Comparison of ENCODE assay signal across 37 mouse cellular contexts in the genomic region with DNA sequence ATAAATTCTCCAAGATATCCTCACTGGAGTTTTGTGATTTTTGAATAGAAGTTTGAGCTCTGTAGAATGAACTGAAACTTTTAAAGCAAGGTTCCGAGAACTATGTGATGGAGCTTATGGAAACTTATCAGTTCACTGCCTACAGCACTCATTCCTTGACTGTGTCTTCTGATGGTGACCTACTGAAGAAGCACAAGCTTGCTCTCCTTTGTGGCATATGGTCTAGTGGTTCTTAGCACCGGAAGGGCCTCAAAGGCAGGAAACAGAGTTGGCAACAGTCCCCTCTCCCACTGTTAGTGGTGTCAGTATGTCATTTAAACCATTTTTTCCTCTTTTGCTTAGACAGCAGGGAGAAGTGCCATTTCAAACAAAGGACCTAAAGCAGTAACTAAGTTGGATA. TPM values are rescaled to one million over a fixed set of nuclear protein-coding genes. Genes with fewer than 3 reads are reported as not detected.
DNase-seq lines count a peak whose midpoint lies in the region; ATAC-seq and TF ChIP-seq lines count a peak whose summit lies in the region.
"Had no signal": no experiment of that assay in that cellular context is flagged by ENCODE, and none has a peak within 500 bp of the region (broad histone marks: within the 10 kb centered on the region; RNA-seq: fewer than 3 reads in every experiment).

No protein-coding gene starts in this region.

- TF ChIP-seq POLR2A in CH12.LX (IDR thresholded peaks at IDR 0.05; ENCODE audit: low read depth, low read length), result peak; percentile 50

- H3K27ac ChIP-seq in lung, embryonic 14.5 days (ENCODE audit: low read depth), result no peak overlapping the region
- peak overlapping the region; percentile 63 for H3K27ac ChIP-seq in CH12.LX (ENCODE audit: insufficient read depth, low read depth)
- no peak overlapping the region for H3K27ac ChIP-seq in liver, embryonic 12.5 days
- H3K27ac ChIP-seq in macrophage, result peak overlapping the region; percentile 99
- H3K27ac ChIP-seq: embryonic facial prominence, embryonic 10.5 days; embryonic facial prominence, embryonic 15.5 days; hindbrain, embryonic 13.5 days; limb, embryonic 10.5 days; limb, embryonic 15.5 days; lung, embryonic 15.5 days; neural tube, embryonic 15.5 days had no signal

- H3K79me2 ChIP-seq in CH12.LX (replicated peaks; ENCODE audit: control insufficient read depth, extremely low read depth, insufficient read depth, poor library complexity, severe bottlenecking) (peaks cover 73% of the 10 kb centered on the region), macrophage (ENCODE audit: inconsistent target) (peaks cover 80% of the 10 kb centered on the region)

- no peak; the same call in 1 of the 2 replicates for TF ChIP-seq RAD21 in CH12.LX (IDR thresholded peaks at IDR 0.05; ENCODE audit: low read depth, low read length)

- in situ Hi-C loops in CH12.LX (cut with MboI; ENCODE audit: low pct_ligation_motif_present, low pct_unique_long_range_greater_than_20kb, low sequenced_read_pairs), result loop anchor here (10.0 kb wide), 2 partner anchors 228 to 562 kb away; no protein-coding TSS in a partner anchor

- 80% methylated on average over 2 of the region's 2 CpGs for WGBS in lung, embryonic 14.5 days
- WGBS in liver, embryonic 12.5 days (ENCODE audit: insufficient replicate concordance), result 52% methylated on average over 2 of the region's 2 CpGs
- 44% methylated on average over 2 of the region's 2 CpGs for WGBS in macrophage (ENCODE audit: missing documents)

- peak; percentile 89 for TF ChIP-seq EP300 in CH12.LX (IDR thresholded peaks at IDR 0.05; ENCODE audit: low read length)

- peaks cover 20% of the 10 kb centered on the region for H3K36me3 ChIP-seq in lung, embryonic 14.5 days (ENCODE audit: insufficient read depth)
- H3K36me3 ChIP-seq in CH12.LX (replicated peaks in 1 of 2; ENCODE audit: control insufficient read depth in 1 of 2, insufficient read depth in 1 of 2, low read length in 1 of 2), result peaks cover 20 to 32% of the 10 kb centered on the region in 2 experiments
- H3K36me3 ChIP-seq in liver, embryonic 12.5 days, result peaks cover 35% of the 10 kb centered on the region
- peaks cover 27% of the 10 kb centered on the region for H3K36me3 ChIP-seq in macrophage (ENCODE audit: inconsistent target)
- H3K36me3 ChIP-seq: neural tube, embryonic 15.5 days had no signal

- peak; percentile 23 for DNase-seq in lung, embryonic 14.5 days
- DNase-seq in lung, postnatal 10 days, result no peak
- peak; percentile 81 for DNase-seq in CH12.LX (ENCODE audit: extremely low read depth)
- no peak for DNase-seq in ovary, postnatal 14 days (ENCODE audit: low spot score)
- DNase-seq in frontal cortex, adult 2 months (ENCODE audit: extremely low spot score in 1 of 2, low spot score in 1 of 2), result no peak
- no peak for DNase-seq in kidney, adult 11 months
- DNase-seq: adrenal gland, postnatal 25 days; B cell, adult 2 months; cerebellum, adult 18-20 months; cerebellum, postnatal 10 days; gastrocnemius, adult 2 months; gastrocnemius, postnatal 36 days; heart, adult 18-20 months; heart, postnatal 4 days; kidney, adult 18-20 months; kidney, postnatal 4 days; layer of hippocampus, postnatal 36 days; lung, postnatal 36 days; midbrain, embryonic 14.5 days; right cerebral cortex, postnatal 25 days; thymus, postnatal 4 days had no signal

- no peaks in the 10 kb centered on the region for H3K9me3 ChIP-seq in lung, embryonic 14.5 days (ENCODE audit: low read depth, low read length)
- H3K9me3 ChIP-seq in CH12.LX (replicated peaks; ENCODE audit: low read length), result no peaks in the 10 kb centered on the region
- H3K9me3 ChIP-seq in liver, embryonic 12.5 days (replicated peaks), result no peaks in the 10 kb centered on the region
- H3K9me3 ChIP-seq: embryonic facial prominence, embryonic 10.5 days; embryonic facial prominence, embryonic 15.5 days; heart, embryonic 12.5 days; hindbrain, embryonic 13.5 days; limb, embryonic 10.5 days; limb, embryonic 15.5 days; lung, embryonic 15.5 days; neural tube, embryonic 15.5 days had no signal

- no peaks in the 10 kb centered on the region for H3K27me3 ChIP-seq in lung, embryonic 14.5 days (ENCODE audit: insufficient read depth, low read length)
- no peaks in the 10 kb centered on the region for H3K27me3 ChIP-seq in CH12.LX (replicated peaks)
- H3K27me3 ChIP-seq in liver, embryonic 12.5 days (replicated peaks), result no peaks in the 10 kb centered on the region
- H3K27me3 ChIP-seq: embryonic facial prominence, embryonic 15.5 days; heart, embryonic 12.5 days; hindbrain, embryonic 13.5 days; limb, embryonic 15.5 days; lung, embryonic 15.5 days; neural tube, embryonic 15.5 days had no signal

- H3K4me3 ChIP-seq in lung, embryonic 14.5 days (ENCODE audit: low read depth, low read length), result no peak overlapping the region
- H3K4me3 ChIP-seq in CH12.LX (replicated peaks in 1 of 3; ENCODE audit: low read depth in 2 of 3, low read length in 2 of 3, poor library complexity in 1 of 3) (peak overlapping the region in 2 of 3 experiments; percentile 25 to 58), macrophage (ENCODE audit: inconsistent target) (no peak overlapping the region)
- H3K4me3 ChIP-seq in liver, embryonic 12.5 days, result no peak overlapping the region
- H3K4me3 ChIP-seq: embryonic facial prominence, embryonic 10.5 days; embryonic facial prominence, embryonic 15.5 days; gastrocnemius, adult 2 months; heart, embryonic 12.5 days; hindbrain, embryonic 13.5 days; limb, embryonic 10.5 days; limb, embryonic 15.5 days; lung, embryonic 15.5 days; neural tube, embryonic 15.5 days had no signal

- H3K9ac ChIP-seq in lung, embryonic 14.5 days, result no peak overlapping the region
- peak overlapping the region; percentile 95; the same call in 1 of the 2 replicates for H3K9ac ChIP-seq in CH12.LX (ENCODE audit: insufficient read depth, low read depth)
- no peak overlapping the region for H3K9ac ChIP-seq in liver, embryonic 12.5 days
- H3K9ac ChIP-seq: embryonic facial prominence, embryonic 15.5 days; heart, embryonic 12.5 days; hindbrain, embryonic 13.5 days; limb, embryonic 15.5 days; lung, embryonic 15.5 days; neural tube, embryonic 15.5 days had no signal

- TF ChIP-seq CTCF in lung, embryonic 14.5 days (IDR thresholded peaks at IDR 0.05; ENCODE audit: low read depth), result no peak
- no peak for TF ChIP-seq CTCF in CH12.LX (conservative IDR thresholded peaks at IDR 0.05 in 1 of 2, IDR thresholded peaks at IDR 0.05 in 1 of 2; ENCODE audit: low read depth in 2 of 2, low read length in 2 of 2)

- H3K4me2 ChIP-seq in lung, embryonic 14.5 days, result no peak overlapping the region
- peak overlapping the region; percentile 71; the same call in 1 of the 2 replicates for H3K4me2 ChIP-seq in CH12.LX (ENCODE audit: insufficient read depth, low read depth, poor library complexity, severe bottlenecking)
- H3K4me2 ChIP-seq in liver, embryonic 12.5 days, result peak overlapping the region; percentile 80
- H3K4me2 ChIP-seq: embryonic facial prominence, embryonic 15.5 days; heart, embryonic 12.5 days; hindbrain, embryonic 13.5 days; limb, embryonic 15.5 days; lung, embryonic 15.5 days; neural tube, embryonic 15.5 days had no signal

- dilution Hi-C loops in CH12.LX (cut with MboI; ENCODE audit: extremely low pct_ligation_motif_present, extremely low pct_unique_long_range_greater_than_20kb, low sequenced_read_pairs), result no loop called here

- ATAC-seq in lung, embryonic 14.5 days (ENCODE audit: insufficient read depth), result no peak
- ATAC-seq in liver, embryonic 12.5 days, result no peak
- ATAC-seq: forebrain, embryonic 14.5 days; inflammation-experienced regulatory T-cells, adult 6 months had no signal

- H3K4me1 ChIP-seq in lung, embryonic 14.5 days (ENCODE audit: insufficient read depth), result no peaks in the 10 kb centered on the region
- H3K4me1 ChIP-seq in CH12.LX (ENCODE audit: control insufficient read depth in 1 of 2, insufficient read depth in 2 of 2), result peaks cover 13 to 56% of the 10 kb centered on the region in 2 experiments; a peak in 3 of 4 replicates
- peaks cover 49% of the 10 kb centered on the region for H3K4me1 ChIP-seq in liver, embryonic 12.5 days

TF ChIP-seq in CH12.LX, 34 proteins besides CTCF, POLR2A, EP300 and RAD21 (continues in another document):
- no peak for TF ChIP-seq UBTF (IDR thresholded peaks at IDR 0.05; ENCODE audit: low read depth, low read length)

RNA-seq across cellular contexts. Expression of gene Gm4952, which starts 23.1 kb away (rescaled TPM):
- polyA plus RNA-seq in lung, embryonic 14.5 days (2014; fragmentation: Nextera tagmentation; extraction: Ambion mirVana), result not detected in 2 replicates
- total RNA-seq in CH12.LX (2012; rRNA removed) (0.13 and 0.17 TPM in 2 replicates), CH12.LX (2014; rRNA removed) (0.26 TPM in 1 of 2 replicates, not detected in the other)
- polyA plus RNA-seq in CH12.LX (2012; ENCODE audit: insufficient read length, low read depth) (not detected in 2 replicates), macrophage (2018) (not detected in 3 replicates)
- polyA plus RNA-seq in liver, embryonic 12.5 days (2016; fragmentation: Nextera tagmentation; extraction: Ambion mirVana), result 0.57 and 0.68 TPM in 2 replicates
- total RNA-seq in macrophage (2018; cell fraction: chromatin; rRNA removed), result under 1 TPM in 1 of 26 experiments, not detected in 25; 0.58 TPM
- total RNA-seq in macrophage (2018; cell fraction: cytosol; rRNA removed), result under 1 TPM in 1 of 26 experiments, not detected in 25; 0.03 TPM
- 1 to 10 TPM in 1 of 26 experiments, not detected in 25; 1.1 TPM for total RNA-seq in macrophage (2018; cell fraction: nucleus; rRNA removed)
- 0.14 and 0.17 TPM in 2 replicates for polyA plus RNA-seq in frontal cortex, adult 2 months (2012; rRNA removed)
- total RNA-seq: adrenal gland, postnatal 25 days; gastrocnemius, adult 2 months; gastrocnemius, postnatal 36 days; heart, adult 18-20 months; heart, postnatal 4 days; layer of hippocampus, postnatal 36 days; left cerebral cortex, postnatal 10 days; monocyte, adult 5-6 weeks had no signal
- polyA plus RNA-seq: embryonic facial prominence, embryonic 10.5 days; embryonic facial prominence, embryonic 15.5 days; forebrain, embryonic 14.5 days; heart, postnatal 0 days; inflammation-experienced regulatory T-cells, adult 6 months; limb, embryonic 10.5 days; limb, embryonic 15.5 days had no signal

RNA-seq across cellular contexts. Expression of gene Fam111a, which starts 31.1 kb away (rescaled TPM):
- polyA plus RNA-seq in lung, embryonic 14.5 days (2014; fragmentation: Nextera tagmentation; extraction: Ambion mirVana), result 34.9 and 37.9 TPM in 2 replicates
- total RNA-seq in CH12.LX (2012; rRNA removed) (47.6 and 53.6 TPM in 2 replicates), CH12.LX (2014; rRNA removed) (92.6 and 110 TPM in 2 replicates)
- polyA plus RNA-seq in CH12.LX (2012; ENCODE audit: insufficient read length, low read depth) (102 and 103 TPM in 2 replicates), macrophage (2018) (55.9 to 176 TPM (median 125 TPM) in 3 replicates)
- 34.1 and 35.4 TPM in 2 replicates for polyA plus RNA-seq in liver, embryonic 12.5 days (2016; fragmentation: Nextera tagmentation; extraction: Ambion mirVana)
- total RNA-seq in macrophage (2018; cell fraction: chromatin; rRNA removed), result 10 to 100 TPM in 25 of 26 experiments, 1 to 10 TPM in 1; 7.4 to 79.6 (median 40.6) TPM
- 10 to 100 TPM; 36.0 to 74.7 (median 60.7) TPM for total RNA-seq in macrophage (2018; cell fraction: cytosol; rRNA removed)
- total RNA-seq in macrophage (2018; cell fraction: nucleus; rRNA removed), result 100 to 1,000 TPM in 2 of 26 experiments, 10 to 100 TPM in 24; 26.5 to 166 (median 46.1) TPM
- 1.1 and 1.3 TPM in 2 replicates for polyA plus RNA-seq in frontal cortex, adult 2 months (2012; rRNA removed)

RNA-seq across cellular contexts. Expression of gene Glyat, which starts 56.5 kb away (rescaled TPM):
- polyA plus RNA-seq in lung, embryonic 14.5 days (2014; fragmentation: Nextera tagmentation; extraction: Ambion mirVana), result not detected in 2 replicates
- not detected in 2 replicates for total RNA-seq in CH12.LX (2012; rRNA removed)
- not detected in 2 replicates for total RNA-seq in CH12.LX (2014; rRNA removed)
- not detected in 2 replicates for polyA plus RNA-seq in CH12.LX (2012; ENCODE audit: insufficient read length, low read depth)
- 0.33 TPM in 1 of 2 replicates, not detected in the other for polyA plus RNA-seq in liver, embryonic 12.5 days (2016; fragmentation: Nextera tagmentation; extraction: Ambion mirVana)
- total RNA-seq in macrophage (2018; cell fraction: chromatin; rRNA removed), result not detected
- not detected for total RNA-seq in macrophage (2018; cell fraction: cytosol; rRNA removed)
- total RNA-seq in macrophage (2018; cell fraction: nucleus; rRNA removed), result not detected
- not detected in 3 replicates for polyA plus RNA-seq in macrophage (2018)
- polyA plus RNA-seq in frontal cortex, adult 2 months (2012; rRNA removed), result not detected in 2 replicates
- total RNA-seq: adrenal gland, postnatal 25 days; gastrocnemius, adult 2 months; gastrocnemius, postnatal 36 days; heart, adult 18-20 months; heart, postnatal 4 days; left cerebral cortex, postnatal 10 days; monocyte, adult 5-6 weeks had no signal
- polyA plus RNA-seq: brain, embryonic 14.5 days; embryonic facial prominence, embryonic 10.5 days; embryonic facial prominence, embryonic 15.5 days; forebrain, embryonic 14.5 days; heart, embryonic 12.5 days; heart, postnatal 0 days; hindbrain, embryonic 13.5 days; inflammation-experienced regulatory T-cells, adult 6 months; limb, embryonic 10.5 days; limb, embryonic 15.5 days; lung, embryonic 15.5 days; midbrain, embryonic 14.5 days had no signal

Comparison
In these comparisons a context has a peak if more than half of its experiments do, and no peak if none do; other contexts are left out.
1. DNase-seq: peak in lung, embryonic 14.5 days (single experiment) and CH12.LX (single experiment); none in lung, postnatal 10 days (single experiment), ovary, postnatal 14 days (single experiment), frontal cortex, adult 2 months (0 of 2) and kidney, adult 11 months (single experiment).
2. H3K27ac ChIP-seq: peak in CH12.LX (single experiment) and macrophage (single experiment); none in lung, embryonic 14.5 days (single experiment) and liver, embryonic 12.5 days (single experiment).
3. H3K4me3 ChIP-seq: peak in CH12.LX (2 of 3); none in lung, embryonic 14.5 days (single experiment), liver, embryonic 12.5 days (single experiment) and macrophage (single experiment).
4. RNA of gene Fam111a, which starts 31.1 kb away (polyA plus RNA-seq): 55.9 to 176 TPM in macrophage, 102 to 103 TPM in CH12.LX, 34.9 to 37.9 TPM in lung, embryonic 14.5 days and 34.1 to 35.4 TPM in liver, embryonic 12.5 days; 1.1 to 1.3 TPM in frontal cortex, adult 2 months; every median in the first group is over 10 times any median in the second.